Mouse (Mus musculus): ENCODE measurements at regions not wholly inside any gene's neighbourhood (a gene's known extent, or its start where the extent isn't known, plus 50 kb on each side); places are given as distances from the start of the nearest gene placed in this dataset.

DNA sequence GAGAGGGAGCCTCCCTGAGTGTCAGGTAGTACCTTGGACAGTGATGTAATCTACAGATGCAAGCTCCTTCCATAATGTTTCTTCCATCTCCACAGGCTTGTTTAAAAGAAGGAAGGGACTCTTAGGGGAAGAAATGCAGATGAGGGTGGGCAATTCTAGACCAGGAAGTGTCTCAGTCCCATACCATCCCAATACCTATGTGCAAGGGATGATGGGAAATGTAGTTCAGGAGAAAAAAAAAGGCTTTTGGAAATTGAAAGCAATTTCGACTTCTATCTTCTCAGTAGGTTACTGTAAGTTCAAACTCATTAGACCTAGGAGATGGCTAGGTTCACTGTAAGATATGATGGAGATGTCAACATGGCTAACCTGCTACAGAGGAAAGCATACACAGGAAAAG is 68.3 kb downstream of the Cd83 start:
- no peak for DNase-seq (ENCODE audit: low spot score)

GRCm38 (mm10) chr13:43854973-43855372 is 70.4 kb downstream of the Cd83 start:
- DNase-seq (ENCODE audit: low spot score) = no peak

DNA sequence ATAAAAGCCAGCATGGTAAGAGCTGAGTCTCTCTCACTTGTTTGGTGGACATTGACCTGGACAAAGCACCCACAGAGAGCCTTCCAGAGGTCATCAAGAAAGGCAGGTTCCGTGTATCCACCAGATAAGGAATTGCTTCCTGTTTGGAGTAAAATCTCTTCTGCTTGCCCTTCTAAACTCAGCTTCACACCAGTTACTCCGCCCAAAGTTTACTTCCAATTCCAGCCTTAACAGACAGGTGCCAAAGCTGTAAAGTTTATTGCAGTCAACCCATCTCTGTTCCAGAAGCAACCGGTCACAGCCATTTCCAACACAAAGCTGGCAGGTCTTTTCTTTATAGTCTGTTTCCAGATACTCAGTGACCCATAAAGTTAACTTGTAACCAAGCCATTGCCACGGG is 76.4 kb downstream of the Cd83 start:
- no peak for DNase-seq (ENCODE audit: low spot score)

- DNase-seq (ENCODE audit: low spot score) = no peak
These were observed 76.8 kb downstream of the Cd83 start for GRCm38 (mm10) chr13:43861424-43861823.

DNA sequence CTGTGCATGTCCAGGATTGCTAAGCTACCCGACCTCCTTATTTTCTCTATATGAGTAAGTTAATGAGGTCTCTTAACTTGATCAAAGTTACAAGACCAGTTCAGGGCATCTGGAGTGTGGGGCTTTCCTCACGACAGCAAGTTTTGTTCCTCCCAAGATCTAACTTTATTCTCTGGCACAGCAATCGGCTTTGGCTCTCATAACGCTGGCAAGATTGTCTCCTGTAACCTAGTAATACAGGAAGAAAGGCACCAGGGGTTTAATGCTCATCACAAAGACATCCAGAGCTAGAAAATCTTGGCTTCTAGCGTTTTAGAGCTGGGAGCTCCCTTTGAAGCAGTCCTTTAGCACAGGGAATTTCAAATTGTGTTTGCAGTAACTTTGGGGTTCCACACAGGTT is 77.5 kb downstream of the Cd83 start:
- no peak for DNase-seq (ENCODE audit: low spot score)

DNA sequence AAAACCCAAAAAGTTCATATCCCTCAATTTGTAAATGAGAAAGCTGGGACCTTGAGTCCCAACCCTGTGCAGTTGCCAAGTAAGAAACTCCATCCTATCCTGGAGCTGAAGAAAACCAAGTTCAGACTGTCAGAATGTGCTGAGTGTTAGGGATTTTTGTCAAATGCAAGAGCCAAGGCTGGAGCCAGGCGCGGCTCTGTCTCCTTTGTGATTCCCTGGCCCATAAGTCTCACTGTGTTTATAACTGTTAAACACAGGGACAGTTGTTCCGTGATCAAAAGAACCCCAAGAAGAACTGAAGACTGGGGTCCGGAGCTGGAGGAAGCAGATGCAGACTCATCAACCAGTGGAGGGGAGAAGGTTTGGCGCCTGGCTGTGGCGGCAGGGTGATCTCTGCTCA is 78.0 kb downstream of the Cd83 start:
- no peak for DNase-seq (ENCODE audit: low spot score)

DNA sequence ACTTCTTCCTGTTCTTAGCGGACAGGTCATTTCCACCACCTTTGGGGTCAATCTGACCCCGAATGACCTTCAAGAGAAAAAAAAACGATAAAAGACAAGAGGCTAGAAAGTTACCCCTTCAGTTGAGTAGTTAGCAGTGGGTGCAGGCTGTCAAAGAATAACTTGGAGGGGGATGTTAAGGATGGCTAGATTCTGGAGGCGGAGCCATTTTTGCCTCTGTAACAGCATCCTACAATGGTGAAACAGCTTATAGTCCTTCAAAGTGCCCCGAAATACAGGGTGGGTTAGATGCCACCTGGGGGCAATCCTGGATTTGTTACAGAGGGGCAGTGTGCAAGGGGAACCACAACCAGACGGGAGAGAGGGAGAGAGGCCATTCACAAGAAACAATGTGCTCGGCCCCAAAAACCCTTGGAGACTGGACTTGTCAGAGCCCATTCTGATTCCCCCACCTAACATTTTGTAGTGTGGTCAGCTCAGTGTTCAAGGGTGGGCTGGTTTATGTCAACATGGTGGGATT is 79.1 kb downstream of the Cd83 start:
- no peak for DNase-seq (ENCODE audit: low spot score)

- DNase-seq (ENCODE audit: low spot score) = peak; percentile 83
These were observed 79.7 kb downstream of the Cd83 start for GRCm38 (mm10) chr13:43864153-43864861.

GRCm38 (mm10) chr13:43865036-43865435 is 80.5 kb downstream of the Cd83 start:
- DNase-seq (ENCODE audit: low spot score) = no peak

GRCm38 (mm10) chr13:43875895-43876294 is 91.3 kb downstream of the Cd83 start:
- no peak for DNase-seq (ENCODE audit: low spot score)

DNA sequence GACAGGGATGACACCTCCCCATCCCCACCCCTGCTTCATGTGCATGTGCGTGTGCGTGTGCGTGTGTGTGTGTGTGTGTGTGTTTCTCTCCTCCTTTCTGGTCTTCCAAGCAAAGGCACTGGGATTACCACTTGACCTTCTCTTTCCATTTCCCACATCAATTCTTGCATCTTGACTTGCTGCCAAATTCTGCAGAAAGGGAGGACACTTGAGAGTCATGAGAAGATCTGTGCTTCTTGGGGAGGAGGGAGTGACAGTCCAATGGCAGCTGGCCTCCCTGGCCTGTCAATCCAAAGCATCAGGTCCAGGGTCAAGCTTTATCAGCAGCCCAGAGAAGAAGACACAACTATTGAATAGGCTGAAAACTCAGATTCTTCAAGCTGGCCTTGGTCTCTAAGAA is 102.7 kb downstream of the Cd83 start:
- no peak for DNase-seq (ENCODE audit: low spot score)

- no peak for DNase-seq (ENCODE audit: low spot score)
These were observed 107.4 kb downstream of the Cd83 start for GRCm38 (mm10) chr13:43891928-43892327.

- no peak for DNase-seq (ENCODE audit: low spot score)
These were observed 111.4 kb downstream of the Cd83 start for GRCm38 (mm10) chr13:43895990-43896389.

DNA sequence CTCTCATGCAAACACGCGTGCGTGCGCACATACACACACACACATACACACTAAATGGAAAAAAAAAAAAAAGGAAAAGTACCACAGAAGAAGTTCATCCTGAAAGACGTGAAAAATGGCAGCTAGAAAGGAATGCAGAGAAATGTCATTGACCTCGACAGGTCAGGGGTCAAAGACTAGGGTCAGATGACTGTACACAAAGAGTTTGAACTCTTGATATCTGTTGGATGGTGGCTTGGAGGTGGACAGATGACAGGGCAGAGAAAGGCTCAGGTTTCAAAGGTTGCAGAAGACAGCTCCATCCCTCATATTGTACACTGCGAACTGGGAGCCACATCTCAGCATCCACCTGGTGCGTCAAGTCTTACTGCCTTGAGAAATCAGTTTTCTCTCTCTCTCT is 112.5 kb downstream of the Cd83 start:
- DNase-seq (ENCODE audit: low spot score) = no peak

GRCm38 (mm10) chr13:43898555-43899258 is 114.1 kb downstream of the Cd83 start:
- peak; percentile 38 for DNase-seq (ENCODE audit: low spot score)

- no peak for DNase-seq (ENCODE audit: low spot score)
These were observed 115.5 kb downstream of the Cd83 start for GRCm38 (mm10) chr13:43900115-43900514.

DNA sequence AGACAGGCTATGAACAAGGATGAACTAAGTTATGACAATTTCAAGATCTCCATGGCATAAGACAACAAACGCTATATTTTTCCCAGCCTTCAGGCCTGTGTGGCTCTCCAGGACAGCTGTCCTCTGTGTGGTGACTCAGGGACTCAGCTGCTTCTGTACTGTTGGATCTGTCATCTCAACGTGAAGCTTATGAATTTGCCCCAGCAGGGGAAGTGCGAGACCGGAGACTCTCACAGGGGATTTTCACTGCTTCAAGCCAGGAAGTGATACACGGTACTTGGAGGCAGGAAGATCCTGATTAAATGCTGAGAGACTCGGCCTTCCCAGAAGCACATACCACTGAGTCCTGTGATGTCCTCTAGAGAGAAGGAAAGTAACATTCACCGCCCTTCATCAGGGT is 116.2 kb downstream of the Cd83 start:
- no peak for DNase-seq (ENCODE audit: low spot score)

- DNase-seq (ENCODE audit: low spot score) = no peak
These were observed 118.8 kb downstream of the Cd83 start for GRCm38 (mm10) chr13:43903391-43903790.

GRCm38 (mm10) chr13:43904291-43904690 is 119.7 kb downstream of the Cd83 start:
- no peak for DNase-seq (ENCODE audit: low spot score)

DNA sequence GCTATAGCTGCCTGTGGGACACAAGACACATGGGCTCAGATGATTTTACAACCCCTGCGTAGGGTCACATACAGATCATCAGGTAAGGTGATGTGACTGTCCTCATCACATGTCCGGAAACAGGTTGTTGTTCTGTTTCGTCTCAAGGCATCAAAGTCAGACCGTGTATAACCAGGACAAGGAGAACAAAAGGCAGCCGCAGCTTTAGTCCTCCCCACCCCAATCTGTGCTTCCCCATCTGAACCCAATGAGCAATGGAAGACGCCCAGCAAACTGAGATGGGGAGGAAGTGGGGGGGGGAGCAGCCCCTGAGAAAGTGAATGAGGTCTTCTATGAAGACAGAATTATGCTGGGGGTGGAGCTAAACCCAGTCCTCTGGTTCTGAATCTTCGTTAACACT is 121.7 kb downstream of the Cd83 start:
- no peak for DNase-seq (ENCODE audit: low spot score)

DNA sequence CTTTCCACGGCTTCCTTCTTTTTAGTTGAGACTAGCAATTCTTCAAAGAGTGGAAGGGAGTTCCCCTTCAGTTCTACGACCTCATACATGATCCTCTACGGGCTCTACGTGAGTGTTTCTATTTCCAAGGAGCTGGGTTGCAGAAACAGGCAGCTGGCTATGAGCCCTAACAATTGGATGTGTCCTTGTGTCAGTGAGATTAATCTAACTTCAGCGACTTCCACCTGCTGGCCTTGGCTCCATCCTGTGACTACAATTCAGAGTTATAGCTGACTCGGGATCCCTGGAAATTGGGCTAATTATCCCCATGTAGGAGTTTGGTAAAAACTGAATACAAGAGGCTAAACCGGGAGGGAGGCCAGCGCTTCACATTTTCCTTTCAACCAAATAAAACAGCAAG is 122.8 kb downstream of the Cd83 start:
- no peak for DNase-seq (ENCODE audit: low spot score)

GRCm38 (mm10) chr13:43908041-43908644 is 123.6 kb downstream of the Cd83 start:
- DNase-seq (ENCODE audit: low spot score) = no peak

GRCm38 (mm10) chr13:43909933-43910332 is 125.4 kb downstream of the Cd83 start:
- no peak for DNase-seq (ENCODE audit: low spot score)
